Mouse (Mus musculus): Measurements from ENCODE around the gene Nek1.

DNA sequence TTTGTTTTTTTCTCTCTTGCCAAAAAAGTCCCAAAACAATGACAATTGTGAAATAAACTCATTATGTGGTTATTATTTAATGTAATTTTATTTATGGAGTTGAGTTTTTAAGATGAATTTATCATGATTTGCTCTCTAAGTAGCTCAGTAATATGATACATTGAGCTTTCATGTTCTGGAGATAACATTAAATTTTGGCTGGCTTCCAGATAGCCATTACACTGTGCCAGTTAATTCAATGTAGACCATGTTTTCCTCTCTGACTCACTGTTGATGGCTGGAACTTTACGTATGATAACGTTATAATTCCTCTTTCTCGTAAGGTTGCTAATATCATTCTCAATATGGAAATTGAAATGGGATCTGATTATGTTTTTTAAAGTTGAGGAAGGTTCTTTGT, 3.5 kb downstream of the Nek1 start:
- TF ChIP-seq POLR2A (IDR thresholded peaks at IDR 0.05; ENCODE audit: low read depth, low read length) (no peak), CTCF (IDR thresholded peaks at IDR 0.05; ENCODE audit: borderline replicate concordance, insufficient read depth, low read length) (no peak)

All from embryonic fibroblast, embryonic 13.5 days (primary cell).